Mouse (Mus musculus): ENCODE results near the gene Sec61a2. TPM values are rescaled to one million over a fixed set of nuclear protein-coding genes. Genes with fewer than 3 reads are reported as not detected.

Gene Sec61a2
- polyA plus RNA-seq, 1 experiment from 2014 or later = 80.6 TPM

Other genes with a start within 250 kb of the Sec61a2 start
- 0.62 and 0.85 TPM in 2 replicates for gene Camk1d, start 180.9 kb downstream of the Sec61a2 start, polyA plus RNA-seq (2016; fragmentation: Nextera tagmentation; extraction: Ambion mirVana)
- gene Nudt5, start 50.4 kb downstream of the Sec61a2 start, polyA plus RNA-seq (2016; fragmentation: Nextera tagmentation; extraction: Ambion mirVana) = 128 TPM in 2 replicates
- 390 and 431 TPM in 2 replicates for gene Cdc123, start 50.3 kb downstream of the Sec61a2 start, polyA plus RNA-seq (2016; fragmentation: Nextera tagmentation; extraction: Ambion mirVana)
- 1.3 and 2.0 TPM in 2 replicates for gene Gm13199, start 32.5 kb downstream of the Sec61a2 start, polyA plus RNA-seq (2016; fragmentation: Nextera tagmentation; extraction: Ambion mirVana)
- 5.5 and 5.8 TPM in 2 replicates for gene Dhtkd1, start 47.4 kb upstream of the Sec61a2 start, polyA plus RNA-seq (2016; fragmentation: Nextera tagmentation; extraction: Ambion mirVana)
- gene Upf2, start 56.0 kb upstream of the Sec61a2 start, polyA plus RNA-seq (2016; fragmentation: Nextera tagmentation; extraction: Ambion mirVana) = 11.1 and 11.5 TPM in 2 replicates
- 2.3 and 2.9 TPM in 2 replicates for gene Proser2, start 234.8 kb upstream of the Sec61a2 start, polyA plus RNA-seq (2016; fragmentation: Nextera tagmentation; extraction: Ambion mirVana)

All from forebrain, embryonic 10.5 days (tissue).